Mouse (Mus musculus) olfactory bulb, adult 2 months (tissue): ENCODE results near the gene Cdk9. TPM values are rescaled to one million over a fixed set of nuclear protein-coding genes. Genes with fewer than 3 reads are reported as not detected.

Experiments
- H3K27ac ChIP-seq: fragments of 200-500 bp; 2 replicates; pipeline ENCODE4 v1.5.1; 2012; ENCODE audit warnings: low read depth, low read length; ENCODE audit not compliant: insufficient read depth
- H3K4me1 ChIP-seq: fragments of 200-500 bp; 2 replicates; pipeline ENCODE4 v1.6.1; 2012; ENCODE audit warnings: low read length; ENCODE audit not compliant: control insufficient read depth, insufficient read depth
- H3K4me3 ChIP-seq: fragments of 200-500 bp; 2 replicates; pipeline ENCODE4 v1.5.1; 2012; ENCODE audit warnings: mild to moderate bottlenecking, low read depth, low read length, moderate library complexity; ENCODE audit not compliant: insufficient read depth
- CTCF ChIP-seq: fragments of 200-500 bp; IDR thresholded peaks from 2 replicates; pipeline ENCODE4 v1.5.1; 2012; ENCODE audit warnings: low read depth, mild to moderate bottlenecking, low read length, moderate library complexity; ENCODE audit not compliant: insufficient read depth
- POLR2A ChIP-seq: fragments of 200-500 bp; IDR thresholded peaks from 2 replicates; pipeline ENCODE4 v1.6.1; 2012; ENCODE audit warnings: mild to moderate bottlenecking, low read depth, low read length, moderate library complexity; ENCODE audit not compliant: insufficient read depth
- WGBS: fragments of 180-500 bp; shearing (Covaris S2); methylation state at CpG from one replicate; pipeline ENCODE4 v1.1.7; 2018; 5-methylcytosine and 5-hydroxymethylcytosine counted together
- polyA plus RNA-seq: library from polyadenylated mRNA; stranded (reverse); fragments of >200 nt; gene quantifications from 2 replicates; pipeline ENCODE4 v1.2.4, GENCODE M21; 2012; ENCODE audit warnings: low replicate concordance; ENCODE audit not compliant: missing spikeins, insufficient read depth, insufficient read length

Gene Cdk9
- polyA plus RNA-seq, 1 experiment: not detected

GRCm38 (mm10) chr2:32667775-32668174, 45.1 kb downstream of the Cdk9 start:
- Histone ChIP-seq H3K4me1 (0 out of 2 replicates have a peak, but pooled peaks cover 3% of the 10 kb centered on the region), H3K27ac (no peak overlapping the region), H3K4me3 (no peak overlapping the region)
- 36% methylated on average over 11 of the region's 11 CpGs for WGBS
- TF ChIP-seq CTCF: no peak
- no peak for TF ChIP-seq POLR2A

- no peak for TF ChIP-seq POLR2A
- no peak for TF ChIP-seq CTCF
- Histone ChIP-seq H3K4me1 (peaks cover 17% of the 10 kb centered on the region), H3K27ac (no peak overlapping the region), H3K4me3 (no peak overlapping the region)
- WGBS: 95% methylated on average over 6 of the region's 6 CpGs
These were observed 47.0 kb downstream of the Cdk9 start for GRCm38 (mm10) chr2:32665853-32666252.

GRCm38 (mm10) chr2:32665345-32665744, 47.5 kb downstream of the Cdk9 start:
- H3K4me3 ChIP-seq: no peak overlapping the region
- no peak overlapping the region for H3K27ac ChIP-seq
- TF ChIP-seq POLR2A (no peak), CTCF (no peak)
- H3K4me1 ChIP-seq: peaks cover 17% of the 10 kb centered on the region
- 81% methylated on average over 8 of the region's 8 CpGs for WGBS

GRCm38 (mm10) chr2:32662291-32662690, 50.6 kb downstream of the Cdk9 start:
- Histone ChIP-seq H3K27ac (no peak overlapping the region), H3K4me3 (no peak overlapping the region), H3K4me1 (peaks cover 14% of the 10 kb centered on the region)
- no peak for TF ChIP-seq CTCF
- TF ChIP-seq POLR2A: no peak
- 61% methylated on average over 5 of the region's 5 CpGs for WGBS

- Histone ChIP-seq H3K27ac (no peak overlapping the region), H3K4me3 (no peak overlapping the region), H3K4me1 (peaks cover 14% of the 10 kb centered on the region)
- WGBS: 49% methylated on average over 7 of the region's 7 CpGs
- TF ChIP-seq POLR2A (no peak), CTCF (no peak)
These were observed 51.3 kb downstream of the Cdk9 start for GRCm38 (mm10) chr2:32661509-32662107.

GRCm38 (mm10) chr2:32658873-32659272, 54.0 kb downstream of the Cdk9 start:
- Histone ChIP-seq H3K4me1 (peaks cover 14% of the 10 kb centered on the region), H3K4me3 (no peak overlapping the region), H3K27ac (no peak overlapping the region)
- TF ChIP-seq CTCF: no peak
- no peak for TF ChIP-seq POLR2A
- WGBS: 96% methylated on average over 2 of the region's 2 CpGs

GRCm38 (mm10) chr2:32655826-32656225, 57.0 kb downstream of the Cdk9 start:
- no peaks in the 10 kb centered on the region for H3K4me1 ChIP-seq
- WGBS: 75% methylated on average over 12 of the region's 12 CpGs
- no peak overlapping the region for H3K27ac ChIP-seq
- no peak overlapping the region for H3K4me3 ChIP-seq
- TF ChIP-seq CTCF: no peak
- no peak for TF ChIP-seq POLR2A

Other genes with a start within 250 kb of the Cdk9 start
- not detected in 2 replicates for gene Fam102a, start 177.7 kb downstream of the Cdk9 start, polyA plus RNA-seq
- not detected in 2 replicates for gene Dpm2, start 142.2 kb downstream of the Cdk9 start, polyA plus RNA-seq
- not detected in 2 replicates for gene Pip5kl1, start 138.3 kb downstream of the Cdk9 start, polyA plus RNA-seq
- gene 9430097D07Rik, start 137.4 kb downstream of the Cdk9 start, polyA plus RNA-seq: not detected in 2 replicates
- gene St6galnac4, start 126.0 kb downstream of the Cdk9 start, polyA plus RNA-seq: not detected in 2 replicates
- not detected in 2 replicates for gene St6galnac6, start 113.4 kb downstream of the Cdk9 start, polyA plus RNA-seq
- not detected in 2 replicates for gene Ak1, start 91.3 kb downstream of the Cdk9 start, polyA plus RNA-seq
- gene Eng, start 66.5 kb downstream of the Cdk9 start, polyA plus RNA-seq: not detected in 2 replicates
- gene Fpgs, start 8.9 kb downstream of the Cdk9 start, polyA plus RNA-seq: not detected in 2 replicates
- gene Sh2d3c, start 8.0 kb upstream of the Cdk9 start, polyA plus RNA-seq: not detected in 2 replicates
- not detected in 2 replicates for gene 6330409D20Rik, start 27.9 kb upstream of the Cdk9 start, polyA plus RNA-seq
- gene Tor2a, start 44.2 kb upstream of the Cdk9 start, polyA plus RNA-seq: not detected in 2 replicates
- not detected in 2 replicates for gene Ttc16, start 62.6 kb upstream of the Cdk9 start, polyA plus RNA-seq
- gene Ptrh1, start 62.7 kb upstream of the Cdk9 start, polyA plus RNA-seq: not detected in 2 replicates
- not detected in 2 replicates for gene Cfap157, start 71.4 kb upstream of the Cdk9 start, polyA plus RNA-seq
- 182 and 623 TPM in 2 replicates for gene Stxbp1, start 134.2 kb upstream of the Cdk9 start, polyA plus RNA-seq
- gene Fam129b, start 163.0 kb upstream of the Cdk9 start, polyA plus RNA-seq: not detected in 2 replicates
- not detected in 2 replicates for gene Rpl12, start 248.5 kb upstream of the Cdk9 start, polyA plus RNA-seq
- not detected in 2 replicates for gene Lrsam1, start 248.5 kb upstream of the Cdk9 start, polyA plus RNA-seq